Mouse (Mus musculus): ENCODE results near the gene Ranbp17. TPM values are rescaled to one million over a fixed set of nuclear protein-coding genes. Genes with fewer than 3 reads are reported as not detected.

Gene Ranbp17
- total RNA-seq (2014; rRNA removed) (7.7 and 9.1 TPM in 2 replicates), polyA plus RNA-seq (2015; fragmentation: Nextera tagmentation; extraction: Ambion mirVana) (5.8 and 6.9 TPM in 2 replicates)

DNA sequence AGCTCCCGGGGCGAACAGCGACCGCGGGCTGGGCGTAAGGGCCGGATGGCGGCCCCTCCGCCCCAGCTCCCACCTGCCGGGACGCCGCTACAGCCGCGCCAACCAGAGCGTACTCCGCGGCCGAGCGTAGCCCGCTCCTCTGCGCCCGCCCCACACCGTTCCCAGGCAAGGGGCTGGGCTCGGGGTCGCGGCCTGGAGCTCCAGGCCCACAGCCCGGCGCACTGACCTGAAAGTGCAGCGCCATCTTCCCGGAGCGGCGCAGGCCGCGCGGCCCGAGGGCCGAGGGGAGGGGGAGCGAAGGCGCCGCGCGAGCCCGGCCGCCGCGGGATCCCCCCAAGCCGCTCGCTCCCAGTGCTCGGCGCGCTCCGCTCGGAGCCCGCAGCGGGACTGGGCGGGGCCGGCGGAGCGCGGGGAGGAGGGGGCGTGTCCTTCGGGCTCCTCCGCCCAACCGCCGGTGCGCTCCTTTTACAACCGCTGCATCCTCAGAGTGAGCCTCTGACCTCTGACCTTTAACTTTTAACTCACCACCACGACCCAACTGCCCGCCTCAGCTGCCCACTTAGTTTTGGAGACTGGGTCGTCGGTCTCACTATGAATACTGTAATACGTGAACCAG, at the start of gene Ranbp17:
Gene Ranbp17 (minus strand): TSS at position 371 of the 616 bp plus-strand sequence.
- Histone ChIP-seq H3K9me3 (ENCODE audit: low read length) (no peaks in the 10 kb centered on the region), H3K9ac (peak within 1 kb of the TSS; percentile 89), H3K27ac (ENCODE audit: low read depth, low read length) (peak within 1 kb of the TSS; percentile 89), H3K27me3 (ENCODE audit: insufficient read depth, low read length) (no peaks in the 10 kb centered on the region), H3K36me3 (ENCODE audit: insufficient read depth) (no peaks in the 10 kb centered on the region), H3K4me2 (ENCODE audit: low read depth) (peak within 1 kb of the TSS; percentile 77), H3K4me3 (ENCODE audit: low read depth, low read length) (peak within 1 kb of the TSS; percentile 79), H3K4me1 (ENCODE audit: insufficient read depth) (no peaks in the 10 kb centered on the region)
- under 1% methylated on average over 51 of the region's 72 CpGs for WGBS
- peak; percentile 80 for ATAC-seq
- peak; percentile 76 for DNase-seq
- TF ChIP-seq CTCF (IDR thresholded peaks at IDR 0.05; ENCODE audit: low read depth): no peak

DNA sequence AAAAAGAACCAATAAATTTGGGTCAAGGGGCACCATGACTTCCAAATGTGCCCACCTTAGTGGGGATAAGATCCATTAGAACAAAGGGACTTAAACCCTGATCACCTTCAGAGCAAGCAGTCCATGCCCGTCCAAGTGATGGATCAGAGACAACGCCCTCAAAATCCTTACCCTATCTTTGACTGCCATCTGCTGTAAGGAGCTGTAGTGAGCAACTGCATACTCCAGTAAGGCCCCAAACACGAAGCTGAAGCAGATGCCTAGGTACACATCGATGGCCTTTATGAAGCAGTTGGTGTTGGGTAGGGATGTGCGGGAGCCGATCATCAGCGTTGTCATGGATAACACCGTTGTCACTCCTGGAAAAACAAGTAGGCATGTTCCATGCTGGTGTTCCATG, 40.6 kb upstream of the Ranbp17 start:
- DNase-seq (peak; percentile 22), ATAC-seq (no peak)
- Histone ChIP-seq H3K27me3 (ENCODE audit: insufficient read depth, low read length) (no peaks in the 10 kb centered on the region), H3K4me3 (ENCODE audit: low read depth, low read length) (no peak overlapping the region), H3K4me2 (ENCODE audit: low read depth) (no peak overlapping the region), H3K4me1 (ENCODE audit: insufficient read depth) (no peaks in the 10 kb centered on the region), H3K27ac (ENCODE audit: low read depth, low read length) (no peak overlapping the region), H3K9ac (no peak overlapping the region), H3K9me3 (ENCODE audit: low read length) (no peaks in the 10 kb centered on the region), H3K36me3 (ENCODE audit: insufficient read depth) (no peaks in the 10 kb centered on the region)
- TF ChIP-seq CTCF (IDR thresholded peaks at IDR 0.05; ENCODE audit: low read depth): peak; percentile 67
- 79% methylated on average over 8 of the region's 8 CpGs for WGBS

DNA sequence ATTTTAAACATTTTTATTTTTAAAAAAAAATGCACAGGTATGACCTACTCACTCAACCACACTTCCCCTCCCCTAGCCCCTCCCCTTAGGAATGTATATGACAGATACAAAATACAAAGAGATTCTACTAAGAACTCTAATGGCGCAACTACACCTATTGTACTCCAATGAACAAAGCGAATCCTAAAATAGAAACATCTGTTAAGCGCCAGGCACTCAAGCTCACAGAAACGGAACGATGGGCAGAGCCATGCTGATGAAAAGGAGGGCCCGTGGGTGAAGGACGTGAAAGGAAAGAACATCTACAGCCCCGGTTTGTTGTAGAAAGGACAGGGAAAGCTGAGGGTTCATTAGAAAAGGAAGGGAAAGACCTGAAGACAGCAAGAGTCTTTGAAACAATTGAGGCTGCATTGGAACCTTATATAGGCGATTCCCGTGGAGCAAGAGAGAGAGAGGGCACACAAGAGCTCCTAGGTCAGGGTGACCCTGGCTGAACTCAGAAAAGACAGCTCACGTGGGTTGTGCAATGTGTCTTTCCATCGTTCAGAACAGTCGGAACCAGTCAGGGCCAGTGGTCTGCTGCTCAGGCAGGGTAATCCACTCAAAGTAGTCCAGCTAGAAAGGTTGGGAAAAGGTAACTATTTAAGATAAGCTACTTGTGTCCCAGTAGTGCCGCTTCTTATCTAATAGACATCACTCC, 37.5 kb upstream of the Ranbp17 start:
- DNase-seq: no peak

DNA sequence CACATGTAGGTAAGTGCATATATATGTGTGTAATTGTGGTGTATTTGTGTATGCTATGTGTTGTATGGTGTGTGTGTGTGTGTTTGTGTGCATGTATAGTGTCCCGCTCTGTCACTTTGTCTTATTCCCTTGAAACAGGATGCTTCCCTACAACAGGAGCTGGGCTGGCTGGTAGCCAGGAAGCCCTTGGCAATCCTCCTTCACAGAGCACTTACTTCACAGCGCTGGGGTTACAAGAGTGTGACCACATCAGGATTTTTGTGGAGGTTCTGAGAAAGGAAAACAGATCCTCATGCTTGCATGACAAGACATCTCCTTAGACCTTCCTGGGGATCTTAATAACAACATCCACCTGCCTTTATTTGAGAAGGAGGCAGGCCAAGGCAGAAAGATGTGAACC, 33.8 kb upstream of the Ranbp17 start:
- 55% methylated on average over 2 of the region's 2 CpGs for WGBS
- Histone ChIP-seq H3K4me3 (ENCODE audit: low read depth, low read length) (no peak overlapping the region), H3K36me3 (ENCODE audit: insufficient read depth) (no peaks in the 10 kb centered on the region), H3K9me3 (ENCODE audit: low read length) (no peaks in the 10 kb centered on the region), H3K9ac (no peak overlapping the region), H3K4me2 (ENCODE audit: low read depth) (no peak overlapping the region), H3K27me3 (ENCODE audit: insufficient read depth, low read length) (no peaks in the 10 kb centered on the region), H3K27ac (ENCODE audit: low read depth, low read length) (no peak overlapping the region), H3K4me1 (ENCODE audit: insufficient read depth) (no peaks in the 10 kb centered on the region)
- no peak for ATAC-seq
- no peak for TF ChIP-seq CTCF (IDR thresholded peaks at IDR 0.05; ENCODE audit: low read depth)
- DNase-seq: peak; percentile 3

More for the DNA sequence above, 37.5 kb upstream of the Ranbp17 start:
- TF ChIP-seq CTCF (IDR thresholded peaks at IDR 0.05; ENCODE audit: low read depth): no peak
- H3K4me1 ChIP-seq (ENCODE audit: insufficient read depth): no peaks in the 10 kb centered on the region
- H3K9me3 ChIP-seq (ENCODE audit: low read length): no peaks in the 10 kb centered on the region
- no peak overlapping the region for H3K27ac ChIP-seq (ENCODE audit: low read depth, low read length)
- H3K27me3 ChIP-seq (ENCODE audit: insufficient read depth, low read length): no peaks in the 10 kb centered on the region
- no peak overlapping the region for H3K9ac ChIP-seq
- ATAC-seq: no peak
- no peak overlapping the region for H3K4me3 ChIP-seq (ENCODE audit: low read depth, low read length)
- 78% methylated on average over 14 of the region's 14 CpGs for WGBS
- no peak overlapping the region for H3K4me2 ChIP-seq (ENCODE audit: low read depth)
- H3K36me3 ChIP-seq (ENCODE audit: insufficient read depth): no peaks in the 10 kb centered on the region

DNA sequence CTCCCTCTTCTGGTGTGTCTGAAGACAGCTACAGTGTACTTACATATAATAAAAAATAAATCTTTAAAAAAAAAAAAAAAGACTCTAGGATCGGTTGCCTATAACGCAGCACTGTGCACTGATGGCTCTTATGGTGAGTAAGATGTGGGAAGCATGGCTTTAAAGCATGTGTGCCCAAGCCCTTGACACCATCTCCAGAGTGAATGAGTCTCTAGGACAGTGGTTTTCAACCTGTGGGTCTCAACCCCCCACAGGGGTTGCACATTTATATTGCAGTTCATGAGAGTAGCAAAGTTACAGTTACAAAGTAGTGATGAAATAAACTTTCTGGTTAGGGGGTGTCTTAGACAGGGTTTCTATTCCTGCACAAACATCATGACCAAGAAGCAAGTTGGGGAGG, 31.4 kb upstream of the Ranbp17 start:
- 88% methylated on average over 2 of the region's 2 CpGs for WGBS

DNA sequence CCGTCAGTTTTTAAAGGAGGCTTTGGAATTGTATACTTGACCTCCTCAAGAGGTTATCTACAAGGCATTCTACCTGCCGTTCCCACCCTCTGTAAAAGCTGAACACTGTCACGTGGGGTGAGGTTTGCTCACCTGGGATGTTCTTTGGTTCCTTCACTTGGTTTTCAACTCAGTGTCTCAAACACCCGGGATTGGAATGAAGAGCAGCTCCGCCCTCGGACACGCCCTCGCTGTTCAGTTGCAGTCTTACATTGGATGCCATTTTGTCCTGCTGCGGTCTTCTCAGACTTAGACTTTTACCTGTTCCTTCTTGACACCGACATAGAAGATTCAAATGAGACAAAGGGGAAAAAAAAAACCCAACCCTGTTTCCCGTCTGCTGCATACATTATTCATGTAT, 30.6 kb upstream of the Ranbp17 start:
- WGBS: 62% methylated on average over 11 of the region's 11 CpGs
- DNase-seq (peak; percentile 7), ATAC-seq (no peak)
- Histone ChIP-seq H3K9ac (no peak overlapping the region), H3K36me3 (ENCODE audit: insufficient read depth) (no peaks in the 10 kb centered on the region), H3K4me3 (ENCODE audit: low read depth, low read length) (no peak overlapping the region), H3K4me2 (ENCODE audit: low read depth) (no peak overlapping the region), H3K9me3 (ENCODE audit: low read length) (no peaks in the 10 kb centered on the region), H3K4me1 (ENCODE audit: insufficient read depth) (no peaks in the 10 kb centered on the region), H3K27ac (ENCODE audit: low read depth, low read length) (no peak overlapping the region), H3K27me3 (ENCODE audit: insufficient read depth, low read length) (no peaks in the 10 kb centered on the region)
- no peak for TF ChIP-seq CTCF (IDR thresholded peaks at IDR 0.05; ENCODE audit: low read depth)

More for the DNA sequence above, 31.4 kb upstream of the Ranbp17 start:
- no peak for ATAC-seq
- TF ChIP-seq CTCF (IDR thresholded peaks at IDR 0.05; ENCODE audit: low read depth): no peak
- H3K27me3 ChIP-seq (ENCODE audit: insufficient read depth, low read length): no peaks in the 10 kb centered on the region
- DNase-seq: no peak
- no peaks in the 10 kb centered on the region for H3K4me1 ChIP-seq (ENCODE audit: insufficient read depth)
- H3K4me3 ChIP-seq (ENCODE audit: low read depth, low read length): no peak overlapping the region
- H3K4me2 ChIP-seq (ENCODE audit: low read depth): no peak overlapping the region
- no peak overlapping the region for H3K27ac ChIP-seq (ENCODE audit: low read depth, low read length)
- H3K9ac ChIP-seq: no peak overlapping the region
- no peaks in the 10 kb centered on the region for H3K36me3 ChIP-seq (ENCODE audit: insufficient read depth)
- no peaks in the 10 kb centered on the region for H3K9me3 ChIP-seq (ENCODE audit: low read length)

DNA sequence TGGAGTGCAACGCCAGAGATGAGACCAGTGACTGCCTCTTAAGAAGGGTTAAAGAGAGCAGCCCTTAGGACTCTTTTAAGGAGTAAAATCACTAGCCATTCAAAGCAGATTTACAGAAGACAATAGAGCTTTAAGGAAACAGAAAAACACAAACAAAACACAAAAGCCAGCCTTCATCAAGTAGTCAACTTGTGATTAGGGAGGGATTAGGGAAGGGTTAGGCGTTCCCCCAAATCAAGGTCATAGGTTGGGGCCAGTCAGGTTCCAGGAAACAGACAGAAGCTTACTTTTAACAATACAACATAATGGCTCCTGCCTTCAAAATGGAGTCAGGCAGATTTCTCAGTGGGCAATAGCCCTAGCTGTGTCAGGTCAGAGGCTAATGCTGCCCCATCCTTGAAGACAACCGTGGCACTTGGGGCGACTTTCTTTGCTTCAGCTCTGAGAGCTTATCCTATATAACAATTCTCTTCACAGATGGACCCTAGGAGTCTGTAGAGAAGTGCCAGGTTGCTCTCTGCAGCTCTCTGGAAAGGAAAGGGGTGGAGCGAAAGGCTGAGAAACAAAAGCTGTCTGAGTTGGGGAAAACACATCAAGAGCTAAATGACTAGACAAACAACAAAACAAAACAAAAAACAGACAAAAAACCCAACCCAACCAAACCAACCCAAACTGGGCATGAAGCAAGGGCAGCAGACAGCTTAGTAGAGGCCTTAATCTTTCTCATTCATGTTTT, 24.0 kb upstream of the Ranbp17 start:
- ATAC-seq (no peak), DNase-seq (no peak)
- Histone ChIP-seq H3K4me3 (ENCODE audit: low read depth, low read length) (no peak overlapping the region), H3K27me3 (ENCODE audit: insufficient read depth, low read length) (no peaks in the 10 kb centered on the region), H3K27ac (ENCODE audit: low read depth, low read length) (no peak overlapping the region), H3K4me2 (ENCODE audit: low read depth) (no peak overlapping the region), H3K4me1 (ENCODE audit: insufficient read depth) (no peaks in the 10 kb centered on the region), H3K9ac (no peak overlapping the region), H3K36me3 (ENCODE audit: insufficient read depth) (no peaks in the 10 kb centered on the region), H3K9me3 (ENCODE audit: low read length) (no peaks in the 10 kb centered on the region)
- TF ChIP-seq CTCF (IDR thresholded peaks at IDR 0.05; ENCODE audit: low read depth): no peak
- 40% methylated on average over 5 of the region's 5 CpGs for WGBS
